Mouse (Mus musculus) hindbrain, embryonic 10.5 days (tissue): ENCODE measurements at regions not wholly inside any gene's neighbourhood (a gene's known extent, or its start where the extent isn't known, plus 50 kb on each side); places are given as distances from the start of the nearest gene placed in this dataset.

Experiments
- DNase-seq: peaks from one replicate; pipeline ENCODE4 v3.0.0-alpha.2; 2017; ENCODE audit warnings: low spot score
- H3K27ac ChIP-seq: fragments of 300-500 bp; sonication (generic); 2 replicates; pipeline ENCODE4 v1.5.1; 2016; ENCODE audit warnings: mild to moderate bottlenecking, moderate library complexity
- H3K27me3 ChIP-seq: fragments of 300-500 bp; sonication (generic); 2 replicates; pipeline ENCODE4 v1.6.1; 2016; ENCODE audit warnings: mild to moderate bottlenecking; ENCODE audit not compliant: poor library complexity, insufficient read depth, severe bottlenecking
- H3K36me3 ChIP-seq: fragments of 300-500 bp; sonication (generic); 2 replicates; pipeline ENCODE4 v1.6.1; 2016; ENCODE audit warnings: mild to moderate bottlenecking, moderate library complexity
- H3K4me1 ChIP-seq: fragments of 300-500 bp; sonication (generic); replicated peaks from 2 replicates; pipeline ENCODE4 v1.6.1; 2016; ENCODE audit warnings: mild to moderate bottlenecking
- H3K4me3 ChIP-seq: fragments of 300-500 bp; sonication (generic); 2 replicates; pipeline ENCODE4 v1.5.1; 2016; ENCODE audit warnings: mild to moderate bottlenecking, moderate library complexity
- H3K9me3 ChIP-seq: fragments of 300-500 bp; sonication (generic); 2 replicates; pipeline ENCODE4 v1.6.1; 2016; ENCODE audit warnings: mild to moderate bottlenecking, moderate library complexity
- WGBS: fragments of 180-500 bp; shearing (Covaris S2); methylation state at CpG from one replicate; pipeline ENCODE4 v1.1.7; 2016; 5-methylcytosine and 5-hydroxymethylcytosine counted together

- Histone ChIP-seq H3K4me3 (no peak overlapping the region), H3K27me3 (no peaks in the 10 kb centered on the region), H3K36me3 (no peaks in the 10 kb centered on the region), H3K4me1 (no peaks in the 10 kb centered on the region), H3K9me3 (no peaks in the 10 kb centered on the region), H3K27ac (no peak overlapping the region)
- DNase-seq: no peak
Observed at GRCm38 (mm10) chr10:97778531-97778930, 52.0 kb upstream of the C030005K15Rik start.

GRCm38 (mm10) chr10:97779335-97779734, 52.8 kb upstream of the C030005K15Rik start:
- H3K36me3 ChIP-seq: no peaks in the 10 kb centered on the region
- DNase-seq: no peak
- no peak overlapping the region for H3K27ac ChIP-seq
- H3K27me3 ChIP-seq: no peaks in the 10 kb centered on the region
- 75% methylated on average over 4 of the region's 4 CpGs for WGBS
- H3K4me1 ChIP-seq: no peaks in the 10 kb centered on the region
- no peak overlapping the region for H3K4me3 ChIP-seq
- no peaks in the 10 kb centered on the region for H3K9me3 ChIP-seq

- Histone ChIP-seq H3K4me3 (no peak overlapping the region), H3K27ac (no peak overlapping the region), H3K27me3 (no peaks in the 10 kb centered on the region), H3K9me3 (no peaks in the 10 kb centered on the region), H3K4me1 (no peaks in the 10 kb centered on the region; the same call in 1 of the 2 replicates), H3K36me3 (no peaks in the 10 kb centered on the region)
- WGBS: 89% methylated on average over 2 of the region's 2 CpGs
- no peak for DNase-seq
Observed at GRCm38 (mm10) chr10:97793804-97794203, 67.2 kb upstream of the C030005K15Rik start.

GRCm38 (mm10) chr10:97801448-97802265, 75.1 kb upstream of the C030005K15Rik start:
- H3K27me3 ChIP-seq: no peaks in the 10 kb centered on the region
- H3K4me3 ChIP-seq: no peak overlapping the region
- H3K27ac ChIP-seq: no peak overlapping the region
- no peaks in the 10 kb centered on the region for H3K36me3 ChIP-seq
- peaks cover 8% of the 10 kb centered on the region; the same call in 1 of the 2 replicates for H3K4me1 ChIP-seq
- 55% methylated on average over 9 of the region's 9 CpGs for WGBS
- H3K9me3 ChIP-seq: no peaks in the 10 kb centered on the region
- DNase-seq: no peak

- Histone ChIP-seq H3K4me1 (no peaks in the 10 kb centered on the region), H3K27me3 (no peaks in the 10 kb centered on the region), H3K4me3 (no peak overlapping the region), H3K36me3 (no peaks in the 10 kb centered on the region), H3K9me3 (no peaks in the 10 kb centered on the region), H3K27ac (no peak overlapping the region)
- no peak for DNase-seq
- 88% methylated on average over 2 of the region's 2 CpGs for WGBS
Observed at GRCm38 (mm10) chr10:97807947-97808346, 81.4 kb upstream of the C030005K15Rik start.

GRCm38 (mm10) chr10:97842574-97842973, 116.0 kb upstream of the C030005K15Rik start:
- 93% methylated on average over 3 of the region's 3 CpGs for WGBS
- Histone ChIP-seq H3K36me3 (no peaks in the 10 kb centered on the region), H3K4me1 (no peaks in the 10 kb centered on the region), H3K4me3 (no peak overlapping the region), H3K27me3 (no peaks in the 10 kb centered on the region), H3K27ac (no peak overlapping the region), H3K9me3 (no peaks in the 10 kb centered on the region)
- no peak for DNase-seq

- H3K9me3 ChIP-seq: no peaks in the 10 kb centered on the region
- no peaks in the 10 kb centered on the region for H3K36me3 ChIP-seq
- H3K4me1 ChIP-seq: no peaks in the 10 kb centered on the region
- H3K4me3 ChIP-seq: no peak overlapping the region
- 79% methylated on average over 2 of the region's 2 CpGs for WGBS
- H3K27ac ChIP-seq: no peak overlapping the region
- no peaks in the 10 kb centered on the region for H3K27me3 ChIP-seq
- no peak for DNase-seq
Observed at GRCm38 (mm10) chr10:97851487-97851886, 124.9 kb upstream of the C030005K15Rik start.

GRCm38 (mm10) chr10:97877088-97877487, 150.5 kb upstream of the C030005K15Rik start:
- Histone ChIP-seq H3K36me3 (no peaks in the 10 kb centered on the region), H3K27me3 (no peaks in the 10 kb centered on the region), H3K27ac (no peak overlapping the region), H3K4me3 (no peak overlapping the region), H3K9me3 (no peaks in the 10 kb centered on the region), H3K4me1 (no peaks in the 10 kb centered on the region)
- 54% methylated on average over 3 of the region's 3 CpGs for WGBS
- DNase-seq: no peak

GRCm38 (mm10) chr10:97886049-97886448, 159.5 kb upstream of the C030005K15Rik start:
- H3K4me3 ChIP-seq: no peak overlapping the region
- no peaks in the 10 kb centered on the region for H3K36me3 ChIP-seq
- WGBS: 76% methylated on average over 1 of the region's 1 CpGs

GRCm38 (mm10) chr10:97905793-97906192, 179.2 kb upstream of the C030005K15Rik start:
- WGBS: 70% methylated on average over 4 of the region's 4 CpGs
- no peaks in the 10 kb centered on the region for H3K9me3 ChIP-seq
- H3K36me3 ChIP-seq: no peaks in the 10 kb centered on the region
- H3K27ac ChIP-seq: no peak overlapping the region
- H3K4me3 ChIP-seq: no peak overlapping the region
- no peak for DNase-seq
- H3K27me3 ChIP-seq: no peaks in the 10 kb centered on the region
- H3K4me1 ChIP-seq: no peaks in the 10 kb centered on the region

More at GRCm38 (mm10) chr10:97886049-97886448, 159.5 kb upstream of the C030005K15Rik start:
- H3K4me1 ChIP-seq: no peaks in the 10 kb centered on the region
- H3K27me3 ChIP-seq: no peaks in the 10 kb centered on the region
- H3K9me3 ChIP-seq: no peaks in the 10 kb centered on the region
- no peak overlapping the region for H3K27ac ChIP-seq
- DNase-seq: no peak

GRCm38 (mm10) chr10:97925568-97925967, 199.0 kb upstream of the C030005K15Rik start:
- Histone ChIP-seq H3K4me3 (no peak overlapping the region), H3K4me1 (no peaks in the 10 kb centered on the region), H3K27me3 (no peaks in the 10 kb centered on the region), H3K36me3 (no peaks in the 10 kb centered on the region), H3K9me3 (no peaks in the 10 kb centered on the region), H3K27ac (no peak overlapping the region)
- 67% methylated on average over 4 of the region's 4 CpGs for WGBS
- no peak for DNase-seq

GRCm38 (mm10) chr10:97940345-97940744, 213.8 kb upstream of the C030005K15Rik start:
- H3K27me3 ChIP-seq: no peaks in the 10 kb centered on the region
- H3K36me3 ChIP-seq: no peaks in the 10 kb centered on the region
- no peaks in the 10 kb centered on the region for H3K9me3 ChIP-seq
- 84% methylated on average over 2 of the region's 2 CpGs for WGBS
- no peak for DNase-seq
- H3K4me1 ChIP-seq: no peaks in the 10 kb centered on the region
- H3K27ac ChIP-seq: no peak overlapping the region
- H3K4me3 ChIP-seq: no peak overlapping the region

- H3K27ac ChIP-seq: no peak overlapping the region
- H3K36me3 ChIP-seq: no peaks in the 10 kb centered on the region
- WGBS: 89% methylated on average over 1 of the region's 1 CpGs
- no peak overlapping the region for H3K4me3 ChIP-seq
- no peaks in the 10 kb centered on the region for H3K9me3 ChIP-seq
- no peak for DNase-seq
- H3K27me3 ChIP-seq: no peaks in the 10 kb centered on the region
- H3K4me1 ChIP-seq: no peaks in the 10 kb centered on the region
Observed at GRCm38 (mm10) chr10:97965881-97966280, 239.3 kb upstream of the C030005K15Rik start.
